Mouse (Mus musculus) spleen, adult 12 weeks (tissue): ENCODE data around the gene Ucp3.
A peak's percentile ranks its signal among the peaks of the same experiment; 100 is the strongest.
"Not testable (repeated sequence)": the region's sequence is repeated elsewhere in the genome, so short reads cannot be mapped to it uniquely, and the experiment has no call there.

Experiments
- DNase-seq: peaks from one replicate; pipeline ENCODE4 v3.0.0; 2022; ENCODE audit warnings: low spot score

The Ucp3 gene

DNA sequence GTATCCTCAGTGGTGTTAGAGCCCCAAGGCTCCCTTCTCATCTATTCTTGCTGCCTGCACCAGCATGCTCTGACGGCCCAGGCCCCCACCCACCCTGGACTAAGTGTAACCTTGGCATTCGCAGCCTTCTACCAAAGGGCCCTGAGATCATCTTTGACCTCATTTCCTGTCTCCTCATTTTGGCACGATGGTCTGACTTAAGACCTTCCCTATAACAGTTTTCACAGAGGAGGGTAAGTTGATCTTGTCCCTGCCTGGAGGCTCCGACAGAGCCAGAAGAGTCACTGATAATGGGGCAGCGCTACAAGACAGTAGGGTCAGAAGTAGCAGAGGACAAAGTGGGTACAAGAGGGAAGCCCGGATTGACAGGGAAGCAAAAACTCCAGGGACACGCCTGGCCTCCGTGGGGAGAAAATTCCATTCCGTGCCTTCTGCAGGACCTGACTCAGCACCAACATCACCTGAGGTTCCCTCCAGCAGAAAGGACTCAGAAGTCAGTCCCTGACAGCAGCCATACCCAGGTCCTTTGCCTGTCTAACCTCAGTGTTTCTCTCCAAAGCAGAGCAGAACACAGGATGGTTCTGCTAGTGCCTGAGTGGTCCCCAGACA lies 1.2 kb downstream of the Ucp3 start:
- no peak for DNase-seq

DNA sequence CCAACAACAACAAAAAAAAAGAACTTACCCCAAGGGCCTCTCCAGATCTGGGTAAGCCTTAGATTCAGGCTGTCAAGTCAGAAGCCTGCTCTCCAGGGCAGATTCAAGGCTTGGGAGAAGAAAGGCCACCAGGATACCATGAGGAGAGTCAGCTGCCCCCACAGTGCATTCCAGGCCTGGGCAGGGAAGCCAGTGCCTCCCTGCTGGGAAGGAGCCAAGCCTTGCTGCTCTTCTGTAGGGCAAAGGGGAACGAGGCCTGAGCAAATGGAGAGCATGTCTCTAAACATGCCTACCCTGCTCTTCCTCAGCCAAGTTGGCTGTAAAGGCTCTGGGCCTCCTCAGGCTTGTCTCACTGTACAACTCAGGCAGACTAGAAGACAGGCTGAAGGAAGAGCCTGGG lies 1.9 kb downstream of the Ucp3 start:
- DNase-seq: no peak

DNA sequence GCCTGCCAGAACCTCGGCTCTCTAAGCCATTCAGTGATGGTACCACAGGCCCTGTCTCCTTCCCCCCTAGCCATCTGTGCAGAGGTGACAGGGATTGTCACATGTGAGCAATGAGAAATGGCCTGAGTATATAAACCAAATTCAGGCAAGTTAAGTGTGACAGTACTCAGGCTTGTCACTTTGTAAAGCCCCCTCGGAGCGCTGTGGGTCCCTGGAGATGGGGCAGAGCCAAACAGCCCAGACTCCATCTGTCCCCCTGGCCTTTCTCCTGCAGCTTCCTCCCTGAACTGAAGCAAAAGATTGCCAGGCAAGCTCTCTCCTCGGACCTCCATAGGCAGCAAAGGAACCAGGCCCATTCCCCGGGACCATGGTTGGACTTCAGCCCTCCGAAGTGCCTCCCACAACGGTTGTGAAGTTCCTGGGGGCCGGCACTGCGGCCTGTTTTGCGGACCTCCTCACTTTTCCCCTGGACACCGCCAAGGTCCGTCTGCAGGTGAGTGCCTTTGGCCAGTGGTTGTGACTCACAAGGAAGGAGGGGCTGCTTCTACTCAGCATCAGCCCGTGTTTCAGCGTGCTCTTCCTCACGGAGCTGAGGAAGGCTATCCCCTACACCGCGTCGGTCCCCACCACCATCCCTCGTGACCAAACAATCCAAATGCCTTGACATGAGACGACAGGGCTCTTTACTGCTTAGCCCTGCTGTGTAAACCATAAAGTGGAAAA lies 6.5 kb downstream of the Ucp3 start:
- no peak for DNase-seq

DNA sequence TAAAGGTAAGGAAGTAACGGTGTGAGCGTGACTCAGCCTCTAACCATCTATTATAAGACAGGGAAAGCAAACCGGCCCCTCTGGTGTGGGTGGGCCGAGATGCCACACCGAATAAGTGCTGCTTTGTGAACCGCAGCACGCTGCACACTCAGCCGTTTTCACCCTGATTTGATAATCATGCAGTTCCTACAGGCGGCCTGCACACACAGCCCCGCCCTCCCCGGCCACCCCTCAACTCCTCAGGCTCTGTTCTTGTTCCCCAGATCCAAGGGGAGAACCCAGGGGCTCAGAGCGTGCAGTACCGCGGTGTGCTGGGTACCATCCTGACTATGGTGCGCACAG lies 7.0 kb downstream of the Ucp3 start:
- DNase-seq: no peak

DNA sequence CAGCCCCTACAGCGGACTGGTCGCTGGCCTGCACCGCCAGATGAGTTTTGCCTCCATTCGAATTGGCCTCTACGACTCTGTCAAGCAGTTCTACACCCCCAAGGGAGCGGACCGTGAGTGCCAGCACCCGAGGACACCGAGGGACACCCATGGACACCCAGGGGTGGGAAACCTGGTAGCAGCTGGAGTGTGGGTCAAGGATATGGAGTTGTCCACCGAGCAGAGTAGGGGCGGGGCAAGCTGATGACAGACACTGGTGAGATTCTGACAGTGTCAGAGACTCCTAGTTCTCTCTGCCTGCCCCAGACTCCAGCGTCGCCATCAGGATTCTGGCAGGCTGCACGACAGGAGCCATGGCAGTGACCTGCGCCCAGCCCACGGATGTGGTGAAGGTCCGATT lies 7.4 kb downstream of the Ucp3 start:
- no peak for DNase-seq

DNA sequence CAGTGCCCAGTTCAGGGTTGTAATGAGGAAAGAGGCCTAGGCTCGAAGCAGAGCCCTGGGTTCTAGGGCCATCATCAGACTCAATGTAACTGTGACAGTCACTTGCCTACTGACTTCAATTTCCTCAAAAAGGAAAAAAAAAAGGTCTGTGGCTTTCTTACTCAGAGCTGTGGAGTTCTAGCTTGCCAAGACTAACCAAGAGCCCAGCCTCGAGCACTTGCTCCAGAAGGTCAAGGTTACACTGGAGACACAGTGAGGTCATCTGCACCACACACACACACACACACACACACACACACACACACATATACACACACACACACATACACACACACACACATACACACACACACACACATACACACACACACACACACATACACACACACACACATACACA lies 9.3 kb downstream of the Ucp3 start:
- DNase-seq: not testable (repeated sequence)

DNA sequence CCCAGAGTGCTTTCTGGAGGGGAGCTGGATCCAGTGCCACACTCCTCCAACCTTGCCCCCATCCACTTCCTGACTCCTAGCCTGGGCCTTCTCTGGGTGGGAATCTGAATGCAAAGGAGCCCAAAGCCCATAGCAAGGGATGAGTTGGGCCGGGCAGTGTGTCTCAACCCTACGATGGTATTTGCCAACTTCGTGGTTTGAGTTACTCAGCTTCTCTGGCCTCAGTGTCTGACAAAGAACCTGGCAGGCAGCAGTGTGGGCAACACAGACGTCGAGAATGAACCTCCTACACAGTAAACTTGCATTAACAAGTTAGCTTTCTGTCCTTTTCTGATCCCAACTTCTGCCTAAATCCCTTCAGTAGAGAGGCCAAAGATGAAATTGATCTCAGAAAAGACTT lies 11.7 kb downstream of the Ucp3 start:
- no peak for DNase-seq

DNA sequence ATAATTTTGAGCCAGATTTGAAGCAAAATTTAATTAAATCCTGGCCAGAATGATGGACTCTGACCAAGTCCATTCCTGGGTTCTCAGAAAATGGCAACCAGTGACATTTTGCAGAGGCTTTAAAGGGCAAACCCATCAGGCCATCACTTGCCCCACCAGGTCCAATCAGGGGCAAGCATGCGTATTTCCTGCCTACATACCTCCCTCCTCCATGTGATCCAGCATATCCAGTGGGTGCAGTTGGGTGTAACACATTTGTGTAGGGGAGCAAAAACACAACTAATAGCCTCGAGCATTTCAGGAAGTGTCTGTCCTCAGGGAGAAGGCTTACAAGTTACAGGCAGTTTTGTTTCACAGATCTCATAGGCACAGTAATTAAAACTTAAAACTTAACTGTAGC lies 14.5 kb downstream of the Ucp3 start:
- no peak for DNase-seq

DNA sequence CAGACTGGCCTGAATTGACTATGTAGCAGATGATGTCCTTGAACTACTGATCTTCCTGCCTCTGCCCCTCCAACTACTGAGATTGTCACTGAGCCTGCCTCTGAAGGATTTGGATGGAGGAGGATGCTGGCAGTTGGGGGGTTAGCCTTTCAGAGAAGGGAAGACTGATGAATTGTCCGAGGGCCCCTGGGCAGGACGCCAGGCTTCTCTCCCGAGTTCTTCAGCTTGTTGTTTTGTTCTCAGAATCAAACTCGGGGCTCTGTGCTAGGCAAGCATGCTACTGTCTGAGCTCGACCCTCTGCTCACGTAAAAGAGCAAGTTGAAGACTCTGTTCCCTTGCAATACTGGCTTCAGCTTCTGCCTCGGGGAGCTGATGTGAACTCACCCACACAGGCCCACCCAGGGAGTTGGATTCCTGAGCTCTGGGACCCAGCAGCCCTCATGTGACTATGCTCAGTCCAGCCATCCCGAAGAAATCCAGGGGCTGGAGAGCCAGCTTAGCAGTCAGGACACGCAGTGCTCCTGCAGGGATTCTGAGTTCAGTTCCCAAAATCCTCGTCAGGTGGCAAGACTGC lies 15.8 kb downstream of the Ucp3 start:
- no peak for DNase-seq

DNA sequence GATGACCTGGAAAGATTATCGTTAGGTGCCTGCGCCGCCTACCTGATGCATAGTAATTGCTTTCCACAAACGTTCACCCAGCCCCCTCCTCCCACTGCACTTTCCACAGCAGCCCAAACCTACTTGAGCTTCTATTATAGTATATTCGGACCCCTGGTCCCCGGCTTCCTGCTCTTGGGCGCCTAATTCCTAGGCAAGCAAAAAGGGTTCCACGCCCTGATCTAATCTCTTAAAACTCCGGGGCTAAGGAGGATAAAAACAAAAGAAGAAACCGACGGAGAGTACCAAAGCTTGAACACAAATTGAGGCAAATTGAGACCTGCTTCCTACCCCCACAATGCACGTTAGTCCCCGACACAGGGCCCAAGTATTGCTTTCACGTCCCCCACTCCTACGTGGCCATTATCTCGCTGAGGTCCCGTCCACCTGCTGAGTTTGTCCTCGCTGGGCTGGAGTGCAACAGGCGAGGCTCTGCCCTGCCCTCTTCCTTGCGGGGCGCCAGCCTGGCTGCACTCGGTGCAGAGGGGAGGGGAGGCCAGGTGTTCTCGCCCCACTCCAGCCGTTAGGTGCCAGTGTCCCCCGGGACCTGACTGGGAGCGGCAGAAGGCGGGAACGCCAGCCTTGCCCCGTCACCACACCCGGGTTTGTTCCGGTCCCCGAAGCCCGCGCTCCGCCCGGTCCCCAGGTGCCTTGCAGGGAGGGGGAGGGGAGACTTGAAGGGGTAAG lies 19.8 kb downstream of the Ucp3 start:
- no peak for DNase-seq

DNA sequence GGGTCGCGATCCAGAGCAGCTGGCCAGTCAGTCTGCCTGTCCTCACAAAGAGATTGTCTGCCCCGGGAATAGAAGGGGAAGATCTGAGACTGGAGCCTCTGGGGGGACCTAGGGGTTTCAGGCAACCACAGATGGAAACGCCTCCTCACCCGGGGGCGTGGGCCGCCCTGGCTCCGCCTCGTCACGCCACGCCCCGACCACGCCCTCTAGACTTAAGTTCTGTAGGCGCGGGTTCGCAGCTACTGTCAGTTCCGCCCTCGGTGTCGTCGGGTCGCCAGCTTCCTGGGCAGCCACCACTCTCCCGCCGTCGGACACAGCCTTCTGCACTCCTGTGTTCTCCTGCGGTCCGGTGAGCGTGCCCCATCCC lies 20.3 kb downstream of the Ucp3 start, which contains the start of gene Ucp2:
Gene Ucp2, plus strand, starts transcription at position 221 of the 367 bp plus-strand sequence.
- DNase-seq: peak; percentile 95

DNA sequence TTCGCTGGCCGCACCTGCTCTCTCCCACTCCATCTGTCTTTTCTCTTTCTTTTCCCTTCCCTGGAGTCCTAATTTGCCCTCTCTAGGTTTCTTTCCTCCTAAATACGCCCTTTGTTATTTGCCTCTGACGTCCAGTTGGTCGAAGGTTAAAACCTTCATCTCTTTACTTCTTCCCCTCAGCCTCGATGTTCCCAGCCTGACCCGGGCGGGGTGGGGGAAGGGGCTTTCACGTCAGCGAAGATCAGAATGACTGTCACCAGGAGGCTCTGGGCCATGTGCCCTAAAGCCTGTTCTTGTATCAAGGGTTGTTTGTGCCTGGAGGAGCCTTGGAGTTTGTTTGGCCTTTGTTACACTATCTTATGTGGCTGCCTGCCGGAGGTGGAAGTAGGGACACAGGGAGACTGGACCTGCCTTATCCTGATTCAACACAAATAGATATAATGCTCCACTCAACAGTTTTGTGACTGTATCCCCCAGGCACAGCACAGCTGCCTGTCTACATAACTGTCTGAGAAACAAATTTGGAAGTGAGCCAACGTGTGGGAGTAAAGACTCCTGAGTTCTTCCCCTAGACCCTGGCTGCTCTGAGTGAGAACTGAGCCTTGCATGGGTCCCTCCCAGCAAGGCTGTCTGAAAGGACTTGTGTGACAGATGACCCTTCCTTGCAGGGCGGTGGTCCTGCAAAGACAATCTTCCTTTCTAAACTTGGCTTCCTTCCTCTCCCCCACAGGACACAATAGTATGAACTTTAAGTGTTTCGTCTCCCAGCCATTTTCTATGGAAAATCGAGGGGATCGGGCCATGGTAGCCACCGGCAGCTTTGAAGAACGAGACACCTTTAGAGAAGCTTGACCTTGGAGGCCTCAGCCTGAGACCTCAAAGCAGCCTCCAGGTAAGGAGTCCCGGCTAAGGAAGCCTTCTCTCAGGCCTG lies 21.0 kb downstream of the Ucp3 start:
- DNase-seq: peak; percentile 55

DNA sequence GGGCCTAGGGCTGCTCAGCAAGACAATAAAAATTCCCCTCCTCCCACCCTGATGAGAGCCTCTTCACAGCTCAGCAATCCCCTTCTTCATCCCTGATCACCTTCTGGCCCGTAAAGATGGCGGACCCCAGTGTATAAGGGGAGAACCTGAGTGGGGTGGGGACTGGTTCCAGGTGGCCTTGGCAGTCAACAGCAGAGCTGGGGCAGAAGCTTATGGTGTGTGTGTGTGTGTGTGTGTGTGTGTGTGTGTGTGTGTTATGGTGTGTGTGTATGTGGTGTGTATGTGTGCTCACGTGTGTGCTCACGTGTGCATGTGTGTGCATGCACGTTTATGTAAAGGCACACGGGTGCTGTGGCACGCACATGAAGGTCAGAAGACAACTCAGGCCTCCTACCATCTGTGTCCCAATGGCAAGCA lies 21.6 kb downstream of the Ucp3 start:
- peak; percentile 29 for DNase-seq

DNA sequence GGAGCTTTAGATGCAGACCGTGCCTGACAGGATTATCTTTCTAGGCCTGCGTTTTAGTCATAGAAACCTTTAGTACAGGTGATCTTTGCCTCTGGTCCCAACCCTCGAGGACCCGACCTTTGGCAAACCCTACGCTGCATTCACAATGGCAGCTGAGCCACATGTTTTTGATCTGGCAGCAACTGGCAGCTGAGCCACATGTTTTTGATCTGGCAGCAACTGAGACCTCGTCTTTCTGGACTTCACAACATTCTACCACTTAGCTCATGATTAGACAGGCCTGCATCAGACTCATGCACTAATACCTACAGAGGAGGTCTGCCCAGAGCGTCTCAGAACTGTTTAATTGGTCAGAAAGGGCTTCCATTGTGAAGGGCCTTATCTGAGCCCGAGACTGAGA lies 22.3 kb downstream of the Ucp3 start:
- no peak for DNase-seq

DNA sequence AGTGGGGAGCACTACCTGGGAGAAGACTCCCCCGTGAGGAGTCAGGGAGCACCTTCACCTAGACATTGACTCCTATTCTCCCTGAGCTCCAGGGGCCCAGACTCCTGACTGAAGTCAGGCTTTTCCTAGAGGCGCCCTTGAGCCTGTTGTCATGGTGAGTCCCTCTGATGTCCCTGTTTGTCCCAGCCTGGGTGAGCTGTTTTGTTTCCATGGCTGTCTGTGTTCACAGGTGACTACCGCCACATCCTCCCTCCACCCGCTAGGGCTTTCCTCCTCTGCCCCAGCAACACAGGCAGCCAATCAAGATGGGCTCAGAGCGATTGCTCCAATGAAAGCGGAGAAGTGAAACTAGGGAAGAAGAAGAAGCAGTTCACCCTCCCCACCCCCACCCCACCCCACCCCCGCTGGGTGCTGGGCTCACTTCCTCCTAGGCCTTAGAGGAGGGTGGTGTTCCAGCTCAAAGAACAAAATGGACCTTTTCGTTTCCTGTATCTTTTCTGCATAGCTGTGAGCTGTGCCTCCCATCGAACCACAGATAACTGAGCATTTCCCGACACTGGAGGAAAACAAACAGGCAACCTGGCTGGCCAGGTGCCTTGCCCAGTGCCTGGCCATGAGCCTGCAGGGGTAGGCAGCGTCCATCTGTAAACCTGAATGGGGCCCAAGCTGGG lies 22.9 kb downstream of the Ucp3 start:
- DNase-seq: peak; percentile 76

DNA sequence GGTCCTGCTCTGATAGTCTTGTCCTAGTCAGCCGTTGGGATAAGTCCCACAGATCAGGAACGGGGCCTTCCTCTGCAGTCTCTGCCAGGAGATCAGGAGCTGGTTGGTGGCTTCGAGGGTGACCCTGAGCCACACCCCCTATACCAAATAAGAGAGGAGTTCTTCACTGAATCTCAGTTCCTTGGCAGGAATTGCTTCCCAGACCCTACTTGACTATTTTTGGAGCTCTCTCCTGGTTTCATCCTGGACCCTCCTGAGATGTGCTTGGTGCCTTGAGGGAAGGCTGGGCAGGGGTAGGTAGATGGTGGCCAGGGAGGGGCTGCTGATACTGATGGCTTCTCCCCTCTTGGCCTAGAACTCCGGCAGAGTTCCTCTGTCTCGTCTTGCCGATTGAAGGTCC lies 23.6 kb downstream of the Ucp3 start:
- no peak for DNase-seq

DNA sequence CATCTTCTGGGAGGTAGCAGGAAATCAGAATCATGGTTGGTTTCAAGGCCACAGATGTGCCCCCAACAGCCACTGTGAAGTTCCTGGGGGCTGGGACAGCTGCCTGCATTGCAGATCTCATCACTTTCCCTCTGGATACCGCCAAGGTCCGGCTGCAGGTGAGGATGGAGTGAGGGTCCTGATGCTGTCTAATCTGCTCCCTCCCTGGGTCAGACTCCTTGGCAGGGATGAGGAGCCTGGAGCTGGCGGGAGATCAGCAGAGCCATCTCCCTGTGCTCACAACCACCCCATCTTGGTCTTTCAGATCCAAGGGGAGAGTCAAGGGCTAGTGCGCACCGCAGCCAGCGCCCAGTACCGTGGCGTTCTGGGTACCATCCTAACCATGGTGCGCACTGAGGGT lies 24.0 kb downstream of the Ucp3 start:
- no peak for DNase-seq

DNA sequence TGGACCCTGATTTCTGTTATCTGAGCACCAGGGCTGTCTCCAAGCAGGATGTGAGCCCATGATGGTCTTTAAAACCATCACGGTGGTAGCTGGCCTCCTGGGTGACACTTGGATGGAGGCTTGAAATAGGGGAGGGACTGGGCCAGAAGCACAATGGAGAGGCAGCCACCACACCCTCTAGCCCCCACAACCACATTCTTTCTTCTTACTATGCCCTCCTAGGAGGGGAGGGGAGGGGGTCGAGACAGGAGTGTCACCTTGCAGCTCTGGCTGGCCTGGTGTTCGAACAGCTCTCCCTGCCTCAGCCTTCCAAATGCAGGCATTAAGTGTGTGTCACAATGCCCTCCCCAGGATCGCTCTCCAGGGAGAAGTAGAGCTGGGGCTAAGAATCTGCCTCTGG lies 24.6 kb downstream of the Ucp3 start:
- no peak for DNase-seq

DNA sequence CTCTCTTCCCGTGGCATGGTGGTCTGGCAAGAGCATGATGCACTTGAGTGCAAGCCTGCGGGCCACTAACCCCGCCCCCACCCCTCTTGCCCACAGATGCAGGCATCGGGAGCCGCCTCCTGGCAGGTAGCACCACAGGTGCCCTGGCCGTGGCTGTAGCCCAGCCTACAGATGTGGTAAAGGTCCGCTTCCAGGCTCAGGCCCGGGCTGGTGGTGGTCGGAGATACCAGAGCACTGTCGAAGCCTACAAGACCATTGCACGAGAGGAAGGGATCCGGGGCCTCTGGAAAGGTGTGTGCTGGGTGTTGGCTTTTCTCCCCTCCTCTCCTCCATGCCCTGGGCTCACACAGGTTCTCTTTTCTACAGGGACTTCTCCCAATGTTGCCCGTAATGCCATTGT lies 25.2 kb downstream of the Ucp3 start:
- DNase-seq: no peak

DNA sequence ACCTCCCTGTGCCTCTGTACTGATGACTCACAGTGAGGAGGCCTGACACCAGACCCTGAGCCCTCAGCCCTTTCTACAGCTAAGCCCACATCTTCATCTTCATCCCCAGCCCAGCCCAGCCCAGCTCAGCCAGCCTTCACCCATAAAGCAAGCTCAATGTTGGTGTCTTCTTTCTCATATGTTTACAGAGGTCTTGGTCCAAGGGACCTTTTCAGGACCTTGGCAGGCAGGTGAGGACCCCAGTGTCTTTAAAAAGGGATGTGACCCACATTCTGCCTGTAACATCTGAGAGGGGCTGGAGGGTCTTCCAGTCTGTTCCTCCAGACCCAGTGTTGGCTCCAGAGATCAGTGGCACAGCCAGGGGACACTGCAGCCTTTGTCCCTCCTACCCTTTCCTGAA lies 26.7 kb downstream of the Ucp3 start:
- no peak for DNase-seq

DNA sequence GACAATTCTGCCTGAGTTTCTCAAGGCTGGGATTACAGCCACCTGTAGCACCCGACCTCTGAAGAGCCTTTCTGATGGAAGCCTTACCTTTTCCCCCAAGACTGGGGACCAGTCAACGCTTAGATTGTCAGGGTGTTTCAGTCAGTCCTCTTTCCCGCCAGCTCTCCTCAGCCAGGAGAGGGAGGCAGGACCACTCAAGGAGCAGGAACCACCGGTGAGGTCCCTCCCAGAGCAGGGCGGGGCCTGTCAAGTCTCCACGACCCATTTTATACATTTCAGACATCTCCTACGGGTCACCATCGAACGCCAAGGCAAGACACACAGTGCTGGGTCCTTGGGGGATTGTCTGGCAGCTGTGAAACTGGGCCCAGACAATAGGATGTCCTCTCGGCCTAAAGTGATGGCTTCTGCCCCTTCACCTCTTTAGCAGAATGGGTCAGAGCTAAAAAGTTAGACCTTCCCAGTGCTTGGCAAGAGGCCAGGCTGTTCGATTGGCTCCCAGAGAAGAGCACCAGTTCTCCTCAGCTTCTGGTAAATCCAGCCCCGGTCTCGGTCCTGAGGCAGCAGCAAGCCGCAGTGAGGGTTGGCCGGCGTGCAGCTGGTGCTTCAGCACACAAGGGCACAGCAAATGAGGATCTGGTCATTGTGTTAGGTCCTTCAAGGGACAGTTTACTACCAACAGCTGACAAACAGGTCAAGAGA lies 27.6 kb downstream of the Ucp3 start:
- peak; percentile 43 for DNase-seq
